Mouse (Mus musculus): ENCODE data around the gene Smagp. TPM values are rescaled to one million over a fixed set of nuclear protein-coding genes. Genes with fewer than 3 reads are reported as not detected.

The Smagp gene
- polyA plus RNA-seq, 1 experiment from 2014 or later, result 37.7 TPM

DNA sequence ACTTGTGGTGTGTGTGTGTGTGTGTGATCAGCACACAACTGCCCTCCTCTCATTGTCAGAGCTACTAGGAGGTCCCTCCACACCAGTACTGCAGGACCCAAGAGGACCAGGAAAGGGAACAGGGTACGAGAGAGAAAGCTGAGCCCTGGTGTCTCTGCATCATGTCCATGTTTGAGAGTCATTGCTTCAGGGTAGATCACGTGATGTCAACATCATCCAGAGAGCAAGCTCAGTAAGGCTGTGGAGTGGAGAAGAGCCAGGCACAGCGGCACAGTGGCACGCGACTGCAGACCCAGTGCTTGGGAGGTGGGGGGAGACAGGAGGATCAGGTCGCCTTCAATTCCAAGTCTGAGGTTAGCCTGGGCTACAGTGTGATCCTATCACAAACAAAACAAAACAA lies 60.3 kb downstream of the Smagp start:
- no peaks in the 10 kb centered on the region for H3K27me3 ChIP-seq (replicated peaks)
- no peak overlapping the region for H3K4me2 ChIP-seq (replicated peaks)
- peaks cover 12% of the 10 kb centered on the region for H3K4me1 ChIP-seq (replicated peaks)
- WGBS, result 90% methylated on average over 6 of the region's 6 CpGs
- no peak overlapping the region for H3K9ac ChIP-seq
- no peak overlapping the region for H3K4me3 ChIP-seq (replicated peaks)
- no peak for ATAC-seq
- no peaks in the 10 kb centered on the region for H3K9me3 ChIP-seq
- H3K36me3 ChIP-seq, result no peaks in the 10 kb centered on the region
- H3K27ac ChIP-seq, result no peak overlapping the region

DNA sequence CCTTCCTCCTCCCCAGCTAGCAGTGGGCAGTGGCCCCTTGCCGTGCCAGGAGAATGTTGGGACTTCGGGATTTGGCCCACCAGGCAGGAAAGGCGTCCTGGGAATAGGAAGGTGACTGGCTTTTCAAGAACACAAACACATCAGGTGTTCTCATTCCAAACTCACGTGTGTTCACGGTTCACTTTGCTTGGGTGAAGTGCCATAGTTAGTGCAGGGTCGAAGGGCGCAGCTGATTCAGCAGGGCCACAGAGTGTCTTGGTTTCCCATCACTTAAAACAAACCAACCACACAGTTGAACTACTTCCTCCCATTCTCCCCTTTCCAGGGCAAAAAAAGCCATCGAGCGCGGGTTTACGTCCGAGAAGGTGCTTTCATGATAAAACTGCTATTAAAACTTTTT lies 61.4 kb downstream of the Smagp start:
- Histone ChIP-seq H3K4me2 (replicated peaks) (no peak overlapping the region), H3K4me1 (replicated peaks) (peaks cover 12% of the 10 kb centered on the region), H3K4me3 (replicated peaks) (no peak overlapping the region), H3K9me3 (no peaks in the 10 kb centered on the region), H3K27ac (no peak overlapping the region), H3K36me3 (no peaks in the 10 kb centered on the region), H3K27me3 (replicated peaks) (no peaks in the 10 kb centered on the region), H3K9ac (no peak overlapping the region)
- 86% methylated on average over 12 of the region's 12 CpGs for WGBS
- no peak for ATAC-seq

DNA sequence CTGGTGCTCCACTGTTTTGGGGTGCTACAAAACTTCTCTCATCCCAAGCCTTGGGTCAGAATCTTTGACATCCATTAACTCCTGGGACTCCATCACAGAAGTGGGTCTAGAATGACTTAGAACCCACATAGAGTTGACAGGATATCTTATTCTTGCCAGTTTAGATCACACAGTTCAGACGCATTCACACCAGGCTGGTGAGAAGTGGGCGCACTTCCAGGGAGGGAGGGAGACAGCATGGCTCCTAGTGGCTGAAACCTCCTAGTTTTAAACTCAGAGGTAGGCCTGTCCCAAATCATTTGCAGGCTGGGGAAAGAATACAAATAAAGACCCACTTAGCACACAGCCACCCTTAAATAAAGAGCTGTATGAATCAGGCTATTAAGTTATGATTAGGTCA lies 62.4 kb downstream of the Smagp start:
- 73% methylated on average over 2 of the region's 2 CpGs for WGBS
- no peak for ATAC-seq
- Histone ChIP-seq H3K4me2 (replicated peaks) (no peak overlapping the region), H3K27ac (peak overlapping the region; percentile 48; the same call in 1 of the 2 replicates), H3K4me3 (replicated peaks) (no peak overlapping the region), H3K36me3 (no peaks in the 10 kb centered on the region), H3K27me3 (replicated peaks) (no peaks in the 10 kb centered on the region), H3K4me1 (replicated peaks) (peaks cover 12% of the 10 kb centered on the region), H3K9me3 (no peaks in the 10 kb centered on the region), H3K9ac (no peak overlapping the region)

DNA sequence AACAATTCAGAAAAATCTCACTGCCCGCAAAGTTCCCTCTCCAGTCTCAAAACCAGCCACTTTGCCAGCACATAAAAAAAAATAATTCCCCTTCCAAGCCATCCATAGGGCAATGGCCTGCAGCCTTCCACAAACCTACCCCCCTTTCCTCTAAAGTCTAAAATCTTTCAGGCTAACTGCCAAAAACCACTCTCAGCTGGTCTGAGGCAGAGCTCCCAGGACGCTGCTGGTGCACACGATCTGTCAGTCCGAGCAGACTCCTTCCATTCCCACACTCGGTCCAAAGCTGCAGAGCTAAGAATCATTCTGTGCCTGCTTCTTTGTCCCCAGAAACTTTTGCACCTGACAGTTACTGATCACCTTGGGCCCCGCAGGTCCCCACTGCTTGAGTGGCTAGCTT lies 62.8 kb downstream of the Smagp start:
- no peak overlapping the region for H3K4me2 ChIP-seq (replicated peaks)
- peak overlapping the region; percentile 48; the same call in 1 of the 2 replicates for H3K27ac ChIP-seq
- no peaks in the 10 kb centered on the region for H3K27me3 ChIP-seq (replicated peaks)
- no peaks in the 10 kb centered on the region for H3K9me3 ChIP-seq
- WGBS, result 39% methylated on average over 6 of the region's 6 CpGs
- no peaks in the 10 kb centered on the region for H3K36me3 ChIP-seq
- no peak overlapping the region for H3K4me3 ChIP-seq (replicated peaks)
- ATAC-seq, result no peak
- H3K9ac ChIP-seq, result no peak overlapping the region
- H3K4me1 ChIP-seq (replicated peaks), result peaks cover 12% of the 10 kb centered on the region

Other genes starting within 250 kb of the Smagp start
- 0.13 and 0.19 TPM in 2 replicates for gene Gm5475, start 214.8 kb downstream of the Smagp start, polyA plus RNA-seq (2015; fragmentation: Nextera tagmentation; extraction: Ambion mirVana)
- 29.8 and 29.9 TPM in 2 replicates for gene Slc11a2, start 211.9 kb downstream of the Smagp start, polyA plus RNA-seq (2015; fragmentation: Nextera tagmentation; extraction: Ambion mirVana)
- 31.2 and 32.9 TPM in 2 replicates for gene Letmd1, start 167.9 kb downstream of the Smagp start, polyA plus RNA-seq (2015; fragmentation: Nextera tagmentation; extraction: Ambion mirVana)
- 7.7 and 8.7 TPM in 2 replicates for gene Csrnp2, start 141.5 kb downstream of the Smagp start, polyA plus RNA-seq (2015; fragmentation: Nextera tagmentation; extraction: Ambion mirVana)
- 15.5 and 16.2 TPM in 2 replicates for gene Tfcp2, start 84.9 kb downstream of the Smagp start, polyA plus RNA-seq (2015; fragmentation: Nextera tagmentation; extraction: Ambion mirVana)
- gene Pou6f1, start 37.0 kb downstream of the Smagp start, polyA plus RNA-seq (2015; fragmentation: Nextera tagmentation; extraction: Ambion mirVana), result 4.0 and 4.4 TPM in 2 replicates
- 245 and 263 TPM in 2 replicates for gene Dazap2, start 21.6 kb downstream of the Smagp start, polyA plus RNA-seq (2015; fragmentation: Nextera tagmentation; extraction: Ambion mirVana)
- gene Bin2, start 32.6 kb upstream of the Smagp start, polyA plus RNA-seq (2015; fragmentation: Nextera tagmentation; extraction: Ambion mirVana), result 6.7 and 7.2 TPM in 2 replicates
- 104 and 271 TPM in 2 replicates for gene Cela1, start 51.0 kb upstream of the Smagp start, polyA plus RNA-seq (2015; fragmentation: Nextera tagmentation; extraction: Ambion mirVana)
- 4.2 and 4.3 TPM in 2 replicates for gene Galnt6, start 92.4 kb upstream of the Smagp start, polyA plus RNA-seq (2015; fragmentation: Nextera tagmentation; extraction: Ambion mirVana)
- gene Slc4a8, start 124.8 kb upstream of the Smagp start, polyA plus RNA-seq (2015; fragmentation: Nextera tagmentation; extraction: Ambion mirVana), result 4.4 and 5.0 TPM in 2 replicates
- 2.1 and 2.6 TPM in 2 replicates for gene Scn8a, start 232.9 kb upstream of the Smagp start, polyA plus RNA-seq (2015; fragmentation: Nextera tagmentation; extraction: Ambion mirVana)

All from intestine, embryonic 15.5 days (tissue).